Mouse (Mus musculus) ES-Bruce4 (cell line): ENCODE measurements around the gene Zmynd10.

Source experiments
- CTCF ChIP-seq: IDR thresholded peaks from one replicate; pipeline ENCODE4 v1.8.1; 2011; ENCODE audit warnings: low read depth, low read length
- POLR2A ChIP-seq: IDR thresholded peaks from one replicate; pipeline ENCODE4 v1.8.1; 2011; ENCODE audit warnings: low read length; ENCODE audit not compliant: insufficient read depth

- TF ChIP-seq CTCF (no peak), POLR2A (no peak)
These were observed 5.4 kb upstream of the Zmynd10 start, which contains the start of the genes Cyb561d2 and Nprl2 for GRCm38 (mm10) chr9:107541474-107542351.
